Mouse (Mus musculus) CD4-positive naive resting alpha-beta T cell, adult 57 days (primary cell): ENCODE data around the gene Olfr484. TPM values are rescaled to one million over a fixed set of nuclear protein-coding genes. Genes with fewer than 3 reads are reported as not detected.

Source experiments
- total RNA-seq: library from RNA; stranded (reverse); gene quantifications from one replicate; pipeline ENCODE4 v1.2.4, GENCODE M21; 2023

The Olfr484 gene
- not detected for total RNA-seq

DNA sequence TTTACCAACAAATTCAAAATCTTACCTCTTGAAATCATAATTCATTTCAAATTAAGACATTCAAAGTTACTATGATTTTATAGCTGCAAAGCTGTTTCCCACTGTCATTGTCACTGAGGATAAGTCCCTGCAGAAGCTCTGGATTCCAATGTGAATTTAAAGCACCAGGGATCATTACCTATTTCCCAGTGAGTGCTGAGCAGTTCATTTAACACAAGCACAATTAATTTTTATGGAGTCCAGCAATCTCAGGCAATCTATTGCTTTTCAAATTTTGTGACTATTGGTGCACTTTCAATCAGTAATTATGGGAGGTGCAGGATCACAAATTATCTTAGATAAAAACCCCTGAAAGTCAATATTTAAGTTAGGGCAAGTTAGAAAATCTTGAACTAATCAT, at the start of gene Olfr484:
Gene Olfr484 (minus strand): TSS at position 101 of the 400 bp plus-strand sequence.

DNA sequence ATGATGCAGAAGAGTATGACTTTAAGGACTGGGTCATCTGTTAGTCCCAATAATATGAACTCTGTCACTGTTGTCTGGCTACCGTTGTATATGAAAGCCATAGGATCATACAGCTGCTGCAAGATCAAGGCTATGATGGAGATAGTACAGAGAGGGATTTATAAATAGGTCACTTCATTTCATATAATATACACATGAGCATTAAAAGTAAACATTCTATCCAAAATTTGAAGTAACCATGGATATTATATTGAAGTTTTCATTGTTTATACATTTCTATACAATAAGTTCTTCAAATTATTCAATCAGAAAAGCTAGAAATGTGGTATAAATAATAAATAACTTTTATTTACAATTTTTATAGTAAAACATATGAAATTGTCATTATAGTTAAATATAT, 45.4 kb upstream of the Olfr484 start, which contains the start of gene Olfr486:
Gene Olfr486 (minus strand): TSS at position 101 of the 400 bp plus-strand sequence.

DNA sequence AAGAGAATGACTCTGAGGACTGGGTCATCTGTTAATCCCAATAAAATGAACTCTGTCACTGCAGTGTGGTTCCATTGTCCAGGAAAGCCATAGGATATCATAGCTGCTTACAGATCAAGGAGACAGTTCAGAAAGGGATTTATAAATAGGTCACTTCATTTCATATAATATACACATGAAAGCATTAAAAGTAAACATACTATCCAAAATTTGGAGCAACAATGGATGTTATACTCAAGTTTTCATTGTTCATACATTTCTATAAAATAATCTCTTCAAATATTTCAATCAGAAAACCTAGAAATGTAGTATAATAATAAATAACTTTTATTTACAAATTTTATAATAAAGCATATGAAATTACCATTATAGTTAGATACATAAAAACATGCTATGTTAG, 32.5 kb upstream of the Olfr484 start, which contains the start of gene Olfr485:
Gene Olfr485 (minus strand): TSS at position 101 of the 400 bp plus-strand sequence.

DNA sequence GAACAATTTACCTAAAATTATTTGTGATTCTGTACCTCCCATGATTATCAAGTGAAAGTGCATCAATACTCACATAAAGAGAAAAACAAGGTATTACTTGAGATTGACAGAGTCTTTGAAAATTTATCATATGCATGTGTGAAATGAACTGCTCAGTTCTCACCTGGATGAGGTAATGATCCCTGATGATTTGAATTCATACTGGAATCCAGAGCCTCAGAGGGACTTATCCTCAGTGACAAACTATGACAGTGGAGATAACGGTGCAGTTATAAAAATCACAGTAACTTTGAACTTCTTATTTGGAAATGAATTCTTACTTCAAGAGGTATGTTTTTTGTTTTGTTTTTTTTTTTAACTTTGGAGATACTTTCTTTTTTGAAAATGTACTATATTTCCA, 26.7 kb downstream of the Olfr484 start, which contains the start of gene Olfr483:
Gene Olfr483 (plus strand): TSS at position 301 of the 400 bp plus-strand sequence.

DNA sequence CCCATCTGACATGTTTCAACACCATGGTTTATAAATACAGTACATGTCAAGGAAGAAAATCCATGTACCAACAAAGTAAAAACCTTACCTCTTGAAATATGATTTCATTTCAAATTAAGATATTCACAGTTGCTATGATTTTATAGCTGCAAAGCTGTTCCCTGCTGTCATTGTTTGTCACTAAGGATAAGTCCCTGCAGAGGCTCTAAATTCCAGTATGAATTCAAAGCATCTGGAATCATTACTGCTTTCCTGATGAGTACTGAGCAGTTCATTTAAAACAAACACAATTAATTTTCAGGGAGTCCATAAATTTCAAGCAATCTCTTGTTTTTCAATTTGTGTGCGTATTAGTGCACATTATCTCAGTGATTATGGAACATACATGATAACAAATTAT, 29.8 kb downstream of the Olfr484 start, which contains the start of gene Olfr482:
Gene Olfr482 (minus strand): TSS at position 101 of the 400 bp plus-strand sequence.

DNA sequence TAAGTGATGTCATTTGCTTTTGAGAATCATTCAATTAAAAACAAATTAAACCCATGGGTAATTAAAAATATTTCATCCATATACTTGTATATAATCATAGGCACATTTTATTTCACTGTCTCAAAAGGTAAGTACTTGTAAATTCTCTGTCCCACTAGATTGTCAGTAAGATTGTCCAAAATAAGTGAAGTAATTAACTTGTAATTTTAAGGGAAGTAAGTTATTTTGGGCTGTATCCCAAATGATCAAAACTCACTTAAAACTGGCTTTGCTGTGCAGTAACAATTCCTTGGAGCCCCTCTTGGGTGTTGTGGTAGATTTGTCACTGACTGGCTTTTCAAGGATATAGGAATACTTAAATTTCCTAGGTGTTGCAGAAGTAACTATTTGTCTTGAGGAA, 47.7 kb downstream of the Olfr484 start, which contains the start of gene Olfr481:
Gene Olfr481 (plus strand): TSS at position 301 of the 400 bp plus-strand sequence.

Other genes starting within 250 kb of the Olfr484 start
- 0.12 TPM for gene Olfr472, start 229.5 kb downstream of the Olfr484 start, total RNA-seq
- not detected for gene Olfr473, start 197.0 kb downstream of the Olfr484 start, total RNA-seq
- not detected for gene Olfr474, start 172.8 kb downstream of the Olfr484 start, total RNA-seq
- gene Olfr476, start 162.6 kb downstream of the Olfr484 start, total RNA-seq = not detected
- gene Olfr477, start 140.8 kb downstream of the Olfr484 start, total RNA-seq = not detected
- gene Olfr478, start 93.5 kb downstream of the Olfr484 start, total RNA-seq = not detected
- gene Olfr479, start 76.8 kb downstream of the Olfr484 start, total RNA-seq = not detected
- not detected for gene Olfr480, start 60.1 kb downstream of the Olfr484 start, total RNA-seq
- gene Olfr481, start 47.6 kb downstream of the Olfr484 start, total RNA-seq = not detected
- 1.5 TPM for gene Olfr482, start 29.9 kb downstream of the Olfr484 start, total RNA-seq
- not detected for gene Olfr483, start 26.6 kb downstream of the Olfr484 start, total RNA-seq
- not detected for gene Olfr485, start 32.4 kb upstream of the Olfr484 start, total RNA-seq
- not detected for gene Olfr486, start 45.3 kb upstream of the Olfr484 start, total RNA-seq
- gene Olfr487, start 87.2 kb upstream of the Olfr484 start, total RNA-seq = not detected
- not detected for gene Olfr488, start 130.9 kb upstream of the Olfr484 start, total RNA-seq
- gene Olfr490, start 161.5 kb upstream of the Olfr484 start, total RNA-seq = not detected
- not detected for gene Olfr491, start 186.0 kb upstream of the Olfr484 start, total RNA-seq
- gene Olfr492, start 196.2 kb upstream of the Olfr484 start, total RNA-seq = not detected
- gene Olfr493, start 219.5 kb upstream of the Olfr484 start, total RNA-seq = not detected
- not detected for gene Olfr494, start 237.9 kb upstream of the Olfr484 start, total RNA-seq